Mouse (Mus musculus): Measurements from ENCODE around the gene Map10. TPM values are rescaled to one million over a fixed set of nuclear protein-coding genes. Genes with fewer than 3 reads are reported as not detected.

Map10 gene
- polyA plus RNA-seq, 1 experiment, result not detected

GRCm38 (mm10) chr8:125709171-125709570, 39.6 kb downstream of the Map10 start:
- TF ChIP-seq SRF (IDR thresholded peaks at IDR 0.05; ENCODE audit: control insufficient read depth, insufficient read length, low read depth) (no peak), TCF12 (IDR thresholded peaks at IDR 0.05; ENCODE audit: insufficient read depth, poor library complexity, severe bottlenecking) (no peak), MYOD1 (IDR thresholded peaks at IDR 0.05; ENCODE audit: control insufficient read depth in 1 of 3, insufficient read length in 2 of 3, low read depth in 2 of 3) (no peak), REST (IDR thresholded peaks at IDR 0.05; ENCODE audit: insufficient read depth, insufficient read length) (no peak), POLR2AphosphoS2 (IDR thresholded peaks at IDR 0.05; ENCODE audit: insufficient read length, low read depth) (no peak), USF1 (IDR thresholded peaks at IDR 0.05; ENCODE audit: low read depth) (no peak), MYOG (IDR thresholded peaks at IDR 0.05; ENCODE audit: control insufficient read depth in 1 of 3, insufficient read depth in 1 of 3, insufficient read length in 2 of 3, low read depth in 2 of 3) (no peak), MAX (IDR thresholded peaks at IDR 0.05; ENCODE audit: low read depth) (no peak), CEBPB (IDR thresholded peaks at IDR 0.05; ENCODE audit: insufficient read depth, poor library complexity, severe bottlenecking) (no peak), POLR2A (IDR thresholded peaks at IDR 0.05; ENCODE audit: insufficient read length, low read depth) (no peak), E2F4 (IDR thresholded peaks at IDR 0.05; ENCODE audit: insufficient read depth) (no peak), TCF3 (IDR thresholded peaks at IDR 0.05; ENCODE audit: insufficient read length, low read depth) (no peak)
- H3K36me3 ChIP-seq (ENCODE audit: control insufficient read depth, insufficient read depth), result no peaks in the 10 kb centered on the region

DNA sequence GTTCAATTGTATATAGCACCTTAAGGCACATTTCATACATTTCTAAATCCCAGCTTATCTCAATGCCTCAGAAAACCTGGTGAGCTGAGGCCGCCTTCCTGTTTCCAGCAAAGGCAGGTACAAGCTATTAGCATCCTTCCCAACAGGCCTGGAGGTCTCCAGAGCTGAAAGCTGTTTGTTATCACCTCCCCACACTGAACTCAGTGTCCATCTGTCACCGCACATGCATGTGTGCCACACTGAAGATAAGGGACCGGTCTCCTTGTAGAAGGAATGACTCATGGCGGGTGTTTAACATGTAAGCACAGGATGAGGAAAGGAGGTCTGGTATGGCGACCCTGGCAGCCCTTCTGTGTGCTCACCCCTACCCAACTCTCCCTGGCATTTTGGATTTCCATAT, 41.9 kb downstream of the Map10 start:
- Histone ChIP-seq H3K4me2 (ENCODE audit: low read depth) (no peak overlapping the region), H3K27me3 (ENCODE audit: control insufficient read depth, insufficient read depth, insufficient read length) (no peaks in the 10 kb centered on the region), H3K4me3 (no peak overlapping the region), H3K79me2 (ENCODE audit: control insufficient read depth, insufficient read depth) (no peaks in the 10 kb centered on the region), H3ac (ENCODE audit: control insufficient read depth, insufficient read length) (no peak overlapping the region), H3K36me3 (ENCODE audit: control insufficient read depth, insufficient read depth) (no peaks in the 10 kb centered on the region)
- no peak for TF ChIP-seq E2F4 (IDR thresholded peaks at IDR 0.05; ENCODE audit: insufficient read depth)
- no peak for TF ChIP-seq MAX (IDR thresholded peaks at IDR 0.05; ENCODE audit: low read depth)
- TF ChIP-seq TCF3 (IDR thresholded peaks at IDR 0.05; ENCODE audit: insufficient read length, low read depth), result no peak
- TF ChIP-seq POLR2A (IDR thresholded peaks at IDR 0.05; ENCODE audit: insufficient read length, low read depth), result no peak
- no peak for TF ChIP-seq MYOD1 (IDR thresholded peaks at IDR 0.05; ENCODE audit: control insufficient read depth in 1 of 3, insufficient read length in 2 of 3, low read depth in 2 of 3)
- TF ChIP-seq TCF12 (IDR thresholded peaks at IDR 0.05; ENCODE audit: insufficient read depth, poor library complexity, severe bottlenecking), result no peak
- no peak for TF ChIP-seq MYOG (IDR thresholded peaks at IDR 0.05; ENCODE audit: control insufficient read depth in 1 of 3, insufficient read depth in 1 of 3, insufficient read length in 2 of 3, low read depth in 2 of 3)

More at GRCm38 (mm10) chr8:125709171-125709570, 39.6 kb downstream of the Map10 start:
- no peak overlapping the region for H3ac ChIP-seq (ENCODE audit: control insufficient read depth, insufficient read length)
- no peaks in the 10 kb centered on the region for H3K79me2 ChIP-seq (ENCODE audit: control insufficient read depth, insufficient read depth)
- no peaks in the 10 kb centered on the region for H3K27me3 ChIP-seq (ENCODE audit: control insufficient read depth, insufficient read depth, insufficient read length)
- no peak overlapping the region for H3K4me3 ChIP-seq
- H3K4me2 ChIP-seq (ENCODE audit: low read depth), result no peak overlapping the region

GRCm38 (mm10) chr8:125716211-125716610, 46.6 kb downstream of the Map10 start:
- no peaks in the 10 kb centered on the region for H3K27me3 ChIP-seq (ENCODE audit: control insufficient read depth, insufficient read depth, insufficient read length)
- no peak overlapping the region for H3ac ChIP-seq (ENCODE audit: control insufficient read depth, insufficient read length)
- no peaks in the 10 kb centered on the region for H3K36me3 ChIP-seq (ENCODE audit: control insufficient read depth, insufficient read depth)
- H3K4me3 ChIP-seq, result no peak overlapping the region
- TF ChIP-seq REST (IDR thresholded peaks at IDR 0.05; ENCODE audit: insufficient read depth, insufficient read length) (no peak), POLR2AphosphoS2 (IDR thresholded peaks at IDR 0.05; ENCODE audit: insufficient read length, low read depth) (no peak), TCF12 (IDR thresholded peaks at IDR 0.05; ENCODE audit: insufficient read depth, poor library complexity, severe bottlenecking) (no peak), MAX (IDR thresholded peaks at IDR 0.05; ENCODE audit: low read depth) (no peak), CEBPB (IDR thresholded peaks at IDR 0.05; ENCODE audit: insufficient read depth, poor library complexity, severe bottlenecking) (no peak), SRF (IDR thresholded peaks at IDR 0.05; ENCODE audit: control insufficient read depth, insufficient read length, low read depth) (no peak), POLR2A (IDR thresholded peaks at IDR 0.05; ENCODE audit: insufficient read length, low read depth) (no peak)
- H3K79me2 ChIP-seq (ENCODE audit: control insufficient read depth, insufficient read depth), result no peaks in the 10 kb centered on the region
- no peak overlapping the region for H3K4me2 ChIP-seq (ENCODE audit: low read depth)

DNA sequence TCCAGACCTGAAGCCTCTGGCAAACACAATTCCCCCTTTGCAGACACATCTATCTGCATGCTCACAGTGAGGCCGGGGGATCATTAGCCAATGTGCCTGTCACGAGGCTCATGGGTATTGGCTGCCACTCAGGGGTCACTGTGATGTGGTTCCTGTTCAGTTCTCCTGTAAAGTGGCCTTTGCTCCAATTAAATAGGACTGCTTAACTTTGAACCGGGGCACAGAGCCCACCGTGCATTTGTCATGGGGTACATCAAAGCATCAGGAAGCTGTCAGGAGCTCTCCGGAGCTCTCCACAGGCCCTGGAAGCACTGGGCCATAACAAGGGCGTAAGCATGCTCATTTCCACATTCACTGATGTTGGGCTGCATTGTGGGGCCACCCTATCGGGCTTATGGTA, 47.0 kb downstream of the Map10 start:
- H3ac ChIP-seq (ENCODE audit: control insufficient read depth, insufficient read length), result no peak overlapping the region
- no peaks in the 10 kb centered on the region for H3K79me2 ChIP-seq (ENCODE audit: control insufficient read depth, insufficient read depth)
- no peak overlapping the region for H3K4me3 ChIP-seq
- no peaks in the 10 kb centered on the region for H3K27me3 ChIP-seq (ENCODE audit: control insufficient read depth, insufficient read depth, insufficient read length)
- no peak for TF ChIP-seq POLR2A (IDR thresholded peaks at IDR 0.05; ENCODE audit: insufficient read length, low read depth)
- H3K4me2 ChIP-seq (ENCODE audit: low read depth), result no peak overlapping the region
- H3K36me3 ChIP-seq (ENCODE audit: control insufficient read depth, insufficient read depth), result no peaks in the 10 kb centered on the region

DNA sequence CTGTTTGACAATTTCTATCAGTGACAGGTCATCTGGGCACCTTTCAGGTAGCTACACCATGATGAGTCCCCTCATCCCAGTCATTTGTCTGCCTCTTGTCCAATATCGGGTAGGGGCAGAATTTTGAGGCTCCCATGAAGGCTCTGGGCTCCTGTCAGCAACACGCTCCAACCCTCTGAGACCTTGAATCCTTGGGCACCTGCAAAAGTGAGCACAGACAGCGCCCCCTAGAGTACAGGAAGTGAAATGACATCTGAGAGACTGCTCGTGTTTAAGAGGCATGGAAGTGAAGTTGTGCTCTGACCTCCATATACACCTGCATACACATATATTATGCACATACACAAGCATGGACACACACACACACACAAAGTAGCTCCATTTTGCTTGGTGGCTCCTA, 49.3 kb downstream of the Map10 start:
- no peak overlapping the region for H3K4me3 ChIP-seq
- no peak overlapping the region for H3K4me2 ChIP-seq (ENCODE audit: low read depth)
- H3ac ChIP-seq (ENCODE audit: control insufficient read depth, insufficient read length), result no peak overlapping the region
- no peaks in the 10 kb centered on the region for H3K27me3 ChIP-seq (ENCODE audit: control insufficient read depth, insufficient read depth, insufficient read length)
- no peak for TF ChIP-seq MAX (IDR thresholded peaks at IDR 0.05; ENCODE audit: low read depth)
- no peak for TF ChIP-seq CEBPB (IDR thresholded peaks at IDR 0.05; ENCODE audit: insufficient read depth, poor library complexity, severe bottlenecking)
- TF ChIP-seq E2F4 (IDR thresholded peaks at IDR 0.05; ENCODE audit: insufficient read depth), result no peak
- TF ChIP-seq POLR2AphosphoS2 (IDR thresholded peaks at IDR 0.05; ENCODE audit: insufficient read length, low read depth), result no peak
- TF ChIP-seq POLR2A (IDR thresholded peaks at IDR 0.05; ENCODE audit: insufficient read length, low read depth), result no peak
- TF ChIP-seq MYOG (IDR thresholded peaks at IDR 0.05; ENCODE audit: control insufficient read depth in 1 of 3, insufficient read depth in 1 of 3, insufficient read length in 2 of 3, low read depth in 2 of 3), result no peak
- no peak for TF ChIP-seq TCF3 (IDR thresholded peaks at IDR 0.05; ENCODE audit: insufficient read length, low read depth)
- no peak for TF ChIP-seq REST (IDR thresholded peaks at IDR 0.05; ENCODE audit: insufficient read depth, insufficient read length)
- TF ChIP-seq USF1 (IDR thresholded peaks at IDR 0.05; ENCODE audit: low read depth), result no peak
- no peak for TF ChIP-seq TCF12 (IDR thresholded peaks at IDR 0.05; ENCODE audit: insufficient read depth, poor library complexity, severe bottlenecking)
- no peak for TF ChIP-seq MYOD1 (IDR thresholded peaks at IDR 0.05; ENCODE audit: control insufficient read depth in 1 of 3, insufficient read length in 2 of 3, low read depth in 2 of 3)
- TF ChIP-seq SRF (IDR thresholded peaks at IDR 0.05; ENCODE audit: control insufficient read depth, insufficient read length, low read depth), result no peak
- no peaks in the 10 kb centered on the region for H3K79me2 ChIP-seq (ENCODE audit: control insufficient read depth, insufficient read depth)
- no peaks in the 10 kb centered on the region for H3K36me3 ChIP-seq (ENCODE audit: control insufficient read depth, insufficient read depth)

All from myocyte (in vitro differentiated cells).